Mouse (Mus musculus) embryonic facial prominence, embryonic 10.5 days (tissue): Measurements from ENCODE around the gene Galnt17. TPM values are rescaled to one million over a fixed set of nuclear protein-coding genes. Genes with fewer than 3 reads are reported as not detected.

Source experiments
- DNase-seq: peaks from one replicate; pipeline ENCODE4 v3.0.0-alpha.2; 2017; ENCODE audit warnings: low spot score
- H3K27ac ChIP-seq: fragments of 300-500 bp; sonication (generic); replicated peaks from 2 replicates; pipeline ENCODE4 v1.5.1; 2016; ENCODE audit warnings: mild to moderate bottlenecking
- H3K27me3 ChIP-seq: fragments of 300-500 bp; sonication (generic); replicated peaks from 2 replicates; pipeline ENCODE4 v1.6.1; 2016; ENCODE audit warnings: low read depth, mild to moderate bottlenecking; ENCODE audit not compliant: poor library complexity, severe bottlenecking
- H3K36me3 ChIP-seq: fragments of 300-500 bp; sonication (generic); replicated peaks from 2 replicates; pipeline ENCODE4 v1.6.1; 2016; ENCODE audit warnings: mild to moderate bottlenecking, moderate library complexity
- H3K4me1 ChIP-seq: fragments of 300-500 bp; sonication (generic); 2 replicates; pipeline ENCODE4 v1.6.1; 2016
- H3K4me3 ChIP-seq: fragments of 300-500 bp; sonication (generic); 2 replicates; pipeline ENCODE4 v1.5.1; 2016; ENCODE audit warnings: mild to moderate bottlenecking, moderate library complexity
- H3K9me3 ChIP-seq: fragments of 300-500 bp; sonication (generic); 2 replicates; pipeline ENCODE4 v1.6.1; 2016; ENCODE audit warnings: mild to moderate bottlenecking
- WGBS: fragments of 180-500 bp; shearing (Covaris S2); methylation state at CpG from one replicate; pipeline ENCODE4 v1.1.7; 2016; 5-methylcytosine and 5-hydroxymethylcytosine counted together
- polyA plus RNA-seq: library from polyadenylated mRNA; unstranded; fragments of >200 nt; fragmentation: Nextera tagmentation; extraction: Ambion mirVana; gene quantifications from 2 replicates; pipeline ENCODE4 v1.2.1, GENCODE M21; 2016

Gene Galnt17
- polyA plus RNA-seq, 1 experiment from 2014 or later = 1.7 TPM

- DNase-seq = no peak
- no peaks in the 10 kb centered on the region for H3K36me3 ChIP-seq
- no peak overlapping the region for H3K4me3 ChIP-seq
- 44% methylated on average over 2 of the region's 2 CpGs for WGBS
- 0 out of 2 replicates have a peak, but pooled peaks cover 3% of the 10 kb centered on the region for H3K4me1 ChIP-seq
- no peak overlapping the region for H3K27ac ChIP-seq
- no peaks in the 10 kb centered on the region for H3K9me3 ChIP-seq
- no peaks in the 10 kb centered on the region for H3K27me3 ChIP-seq
These were observed 131.1 kb downstream of the Galnt17 start for GRCm38 (mm10) chr5:131177168-131177567.

- H3K9me3 ChIP-seq = no peaks in the 10 kb centered on the region
- H3K27me3 ChIP-seq = no peaks in the 10 kb centered on the region
- H3K4me3 ChIP-seq = no peak overlapping the region
- no peak overlapping the region for H3K27ac ChIP-seq
- no peaks in the 10 kb centered on the region for H3K4me1 ChIP-seq
- no peaks in the 10 kb centered on the region for H3K36me3 ChIP-seq
- DNase-seq = no peak
- WGBS = 85% methylated on average over 6 of the region's 6 CpGs
These were observed 139.1 kb downstream of the Galnt17 start for GRCm38 (mm10) chr5:131169186-131169585.

- Histone ChIP-seq H3K36me3 (no peaks in the 10 kb centered on the region), H3K27me3 (no peaks in the 10 kb centered on the region), H3K4me1 (no peaks in the 10 kb centered on the region), H3K4me3 (no peak overlapping the region), H3K9me3 (no peaks in the 10 kb centered on the region), H3K27ac (no peak overlapping the region)
- 86% methylated on average over 5 of the region's 5 CpGs for WGBS
- DNase-seq = no peak
These were observed 140.9 kb downstream of the Galnt17 start for GRCm38 (mm10) chr5:131167366-131167765.

- no peak overlapping the region for H3K4me3 ChIP-seq
- H3K4me1 ChIP-seq = no peaks in the 10 kb centered on the region
- no peaks in the 10 kb centered on the region for H3K9me3 ChIP-seq
- 80% methylated on average over 7 of the region's 7 CpGs for WGBS
- no peak for DNase-seq
- no peak overlapping the region for H3K27ac ChIP-seq
- no peaks in the 10 kb centered on the region for H3K27me3 ChIP-seq
- H3K36me3 ChIP-seq = no peaks in the 10 kb centered on the region
These were observed 142.6 kb downstream of the Galnt17 start for GRCm38 (mm10) chr5:131165681-131166080.

- 89% methylated on average over 4 of the region's 4 CpGs for WGBS
- Histone ChIP-seq H3K9me3 (no peaks in the 10 kb centered on the region), H3K4me3 (no peak overlapping the region), H3K27me3 (no peaks in the 10 kb centered on the region), H3K4me1 (no peaks in the 10 kb centered on the region), H3K27ac (no peak overlapping the region), H3K36me3 (no peaks in the 10 kb centered on the region)
- no peak for DNase-seq
These were observed 150.4 kb downstream of the Galnt17 start for GRCm38 (mm10) chr5:131157866-131158265.

- Histone ChIP-seq H3K4me1 (no peaks in the 10 kb centered on the region), H3K27ac (no peak overlapping the region), H3K4me3 (no peak overlapping the region), H3K27me3 (no peaks in the 10 kb centered on the region), H3K9me3 (no peaks in the 10 kb centered on the region), H3K36me3 (no peaks in the 10 kb centered on the region)
- WGBS = 72% methylated on average over 3 of the region's 3 CpGs
- DNase-seq = no peak
These were observed 152.0 kb downstream of the Galnt17 start for GRCm38 (mm10) chr5:131156323-131156722.

- H3K27me3 ChIP-seq = no peaks in the 10 kb centered on the region
- H3K27ac ChIP-seq = no peak overlapping the region
- no peaks in the 10 kb centered on the region for H3K4me1 ChIP-seq
- H3K9me3 ChIP-seq = no peaks in the 10 kb centered on the region
- H3K4me3 ChIP-seq = no peak overlapping the region
- DNase-seq = no peak
- WGBS = 79% methylated on average over 4 of the region's 4 CpGs
- no peaks in the 10 kb centered on the region for H3K36me3 ChIP-seq
These were observed 165.7 kb downstream of the Galnt17 start for GRCm38 (mm10) chr5:131142606-131143005.

- H3K9me3 ChIP-seq = no peaks in the 10 kb centered on the region
- H3K36me3 ChIP-seq = no peaks in the 10 kb centered on the region
- no peak overlapping the region for H3K27ac ChIP-seq
- H3K4me3 ChIP-seq = no peak overlapping the region
- no peaks in the 10 kb centered on the region for H3K27me3 ChIP-seq
- DNase-seq = no peak
- H3K4me1 ChIP-seq = no peaks in the 10 kb centered on the region
These were observed 173.5 kb downstream of the Galnt17 start for GRCm38 (mm10) chr5:131134809-131135208.

- Histone ChIP-seq H3K4me3 (no peak overlapping the region), H3K36me3 (no peaks in the 10 kb centered on the region)
- WGBS = 81% methylated on average over 8 of the region's 8 CpGs
These were observed 187.9 kb downstream of the Galnt17 start for GRCm38 (mm10) chr5:131120296-131120840.

GRCm38 (mm10) chr5:131119896-131120295, 188.4 kb downstream of the Galnt17 start:
- Histone ChIP-seq H3K9me3 (no peaks in the 10 kb centered on the region), H3K4me3 (no peak overlapping the region), H3K4me1 (no peaks in the 10 kb centered on the region), H3K27ac (no peak overlapping the region), H3K36me3 (no peaks in the 10 kb centered on the region), H3K27me3 (no peaks in the 10 kb centered on the region)
- DNase-seq = no peak
- WGBS = 79% methylated on average over 4 of the region's 4 CpGs

More at GRCm38 (mm10) chr5:131120296-131120840, 187.9 kb downstream of the Galnt17 start:
- DNase-seq = no peak
- H3K4me1 ChIP-seq = no peaks in the 10 kb centered on the region
- H3K27me3 ChIP-seq = no peaks in the 10 kb centered on the region
- H3K27ac ChIP-seq = no peak overlapping the region
- H3K9me3 ChIP-seq = no peaks in the 10 kb centered on the region

- Histone ChIP-seq H3K36me3 (no peaks in the 10 kb centered on the region), H3K27me3 (no peaks in the 10 kb centered on the region), H3K27ac (no peak overlapping the region), H3K4me3 (no peak overlapping the region), H3K9me3 (no peaks in the 10 kb centered on the region), H3K4me1 (no peaks in the 10 kb centered on the region)
- 87% methylated on average over 5 of the region's 5 CpGs for WGBS
- no peak for DNase-seq
These were observed 190.8 kb downstream of the Galnt17 start for GRCm38 (mm10) chr5:131117391-131118040.

GRCm38 (mm10) chr5:131113850-131114470, 194.3 kb downstream of the Galnt17 start:
- Histone ChIP-seq H3K9me3 (no peaks in the 10 kb centered on the region; the same call in 1 of the 2 replicates), H3K27ac (no peak overlapping the region), H3K27me3 (no peaks in the 10 kb centered on the region), H3K4me1 (no peaks in the 10 kb centered on the region), H3K4me3 (no peak overlapping the region), H3K36me3 (no peaks in the 10 kb centered on the region)
- WGBS = 72% methylated on average over 5 of the region's 5 CpGs
- DNase-seq = no peak

GRCm38 (mm10) chr5:131107188-131107587, 201.1 kb downstream of the Galnt17 start:
- DNase-seq = no peak
- H3K4me3 ChIP-seq = no peak overlapping the region
- WGBS = 85% methylated on average over 1 of the region's 1 CpGs
- no peaks in the 10 kb centered on the region for H3K27me3 ChIP-seq
- H3K27ac ChIP-seq = no peak overlapping the region
- peaks cover 5% of the 10 kb centered on the region; the same call in 1 of the 2 replicates for H3K9me3 ChIP-seq
- H3K4me1 ChIP-seq = no peaks in the 10 kb centered on the region
- no peaks in the 10 kb centered on the region for H3K36me3 ChIP-seq
